Mouse (Mus musculus) limb, embryonic 10.5 days (tissue): Measurements from ENCODE around the gene Vmn1r233. TPM values are rescaled to one million over a fixed set of nuclear protein-coding genes. Genes with fewer than 3 reads are reported as not detected.

Experiments
- DNase-seq: peaks from one replicate; pipeline ENCODE4 v3.0.0-alpha.2; 2017; ENCODE audit warnings: low spot score
- H3K27ac ChIP-seq: fragments of 300-500 bp; sonication (generic); 2 replicates; pipeline ENCODE4 v1.5.1; 2016; ENCODE audit warnings: mild to moderate bottlenecking
- H3K27me3 ChIP-seq: fragments of 300-500 bp; sonication (generic); 2 replicates; pipeline ENCODE4 v1.6.1; 2016; ENCODE audit warnings: low read depth, mild to moderate bottlenecking; ENCODE audit not compliant: poor library complexity, severe bottlenecking
- H3K36me3 ChIP-seq: fragments of 300-500 bp; sonication (generic); 2 replicates; pipeline ENCODE4 v1.6.1; 2016; ENCODE audit warnings: mild to moderate bottlenecking, moderate library complexity
- H3K4me1 ChIP-seq: fragments of 300-500 bp; sonication (generic); 2 replicates; pipeline ENCODE4 v1.6.1; 2016
- H3K4me3 ChIP-seq: fragments of 300-500 bp; sonication (generic); 2 replicates; pipeline ENCODE4 v1.5.1; 2016; ENCODE audit warnings: mild to moderate bottlenecking, moderate library complexity
- H3K9me3 ChIP-seq: fragments of 300-500 bp; sonication (generic); replicated peaks from 2 replicates; pipeline ENCODE4 v1.6.1; 2016; ENCODE audit warnings: mild to moderate bottlenecking
- WGBS: fragments of 180-500 bp; shearing (Covaris S2); methylation state at CpG from one replicate; pipeline ENCODE4 v1.1.7; 2016; 5-methylcytosine and 5-hydroxymethylcytosine counted together
- polyA plus RNA-seq: library from polyadenylated mRNA; unstranded; fragments of >200 nt; fragmentation: Nextera tagmentation; extraction: Ambion mirVana; gene quantifications from 2 replicates; pipeline ENCODE4 v1.2.1, GENCODE M21; 2016

Gene Vmn1r233
- polyA plus RNA-seq: not detected in 2 replicates

GRCm38 (mm10) chr17:20996364-20996763 lies at the start of gene Vmn1r233:
Vmn1r233 (minus strand) TSS chr17:20996464.
- H3K36me3 ChIP-seq: no peaks in the 10 kb centered on the region
- no peak for DNase-seq
- no peak within 1 kb of the TSS for H3K4me3 ChIP-seq
- no peak within 1 kb of the TSS for H3K27ac ChIP-seq
- H3K9me3 ChIP-seq: no peaks in the 10 kb centered on the region
- H3K27me3 ChIP-seq: no peaks in the 10 kb centered on the region
- no peaks in the 10 kb centered on the region for H3K4me1 ChIP-seq

DNA sequence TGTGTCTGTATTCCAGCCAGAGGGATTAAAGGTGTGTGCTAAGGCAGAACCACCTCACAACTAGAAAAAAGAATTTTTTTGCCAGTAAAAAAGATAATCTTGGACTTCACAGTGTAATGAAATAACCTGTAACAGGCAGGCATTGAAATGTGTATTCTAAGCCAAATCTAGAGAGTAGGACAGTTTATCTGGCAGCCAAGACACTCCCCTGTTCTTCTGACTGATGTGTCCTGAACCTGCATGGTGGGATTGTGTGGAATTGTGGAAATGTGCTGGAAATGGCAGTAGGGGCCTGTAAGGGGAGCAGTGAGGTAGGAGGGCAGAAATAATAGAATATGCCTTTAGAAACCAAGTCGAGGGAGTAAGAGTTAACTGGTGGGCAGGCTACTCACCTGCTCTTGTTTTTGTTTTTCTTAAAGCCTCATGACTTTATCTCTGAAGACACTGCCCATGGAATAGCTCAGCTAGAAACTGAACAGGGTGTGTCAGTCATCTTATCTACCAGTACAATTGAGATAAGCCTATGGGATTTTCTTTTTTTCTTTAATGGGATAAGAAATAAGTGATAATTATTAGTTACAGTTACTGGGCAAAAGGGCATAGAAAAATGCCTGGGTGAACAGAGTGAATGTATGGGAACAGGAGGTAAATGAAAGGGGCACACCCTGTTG lies 22.3 kb upstream of the Vmn1r233 start:
- no peaks in the 10 kb centered on the region for H3K27me3 ChIP-seq
- no peaks in the 10 kb centered on the region for H3K4me1 ChIP-seq
- 86% methylated on average over 1 of the region's 1 CpGs for WGBS
- H3K36me3 ChIP-seq: peaks cover 97% of the 10 kb centered on the region
- H3K9me3 ChIP-seq: no peaks in the 10 kb centered on the region
- H3K27ac ChIP-seq: no peak overlapping the region
- DNase-seq: no peak
- no peak overlapping the region for H3K4me3 ChIP-seq

GRCm38 (mm10) chr17:21009726-21010125 lies 13.5 kb upstream of the Vmn1r233 start:
- peak overlapping the region; percentile 83 for H3K4me3 ChIP-seq
- peaks cover 34% of the 10 kb centered on the region for H3K36me3 ChIP-seq
- H3K9me3 ChIP-seq: no peaks in the 10 kb centered on the region
- peak overlapping the region; percentile 92 for H3K27ac ChIP-seq
- no peak for DNase-seq
- WGBS: 23% methylated on average over 1 of the region's 1 CpGs
- no peaks in the 10 kb centered on the region for H3K27me3 ChIP-seq
- H3K4me1 ChIP-seq: peaks cover 11% of the 10 kb centered on the region

GRCm38 (mm10) chr17:21008382-21009331 lies 12.4 kb upstream of the Vmn1r233 start, which contains the start of gene Zfp160:
Zfp160 (plus strand) TSS chr17:21008903.
- DNase-seq: peak; percentile 82
- Histone ChIP-seq H3K27ac (peak within 1 kb of the TSS; percentile 92), H3K27me3 (no peaks in the 10 kb centered on the region), H3K36me3 (peaks cover 26% of the 10 kb centered on the region), H3K4me3 (peak within 1 kb of the TSS; percentile 83), H3K9me3 (no peaks in the 10 kb centered on the region), H3K4me1 (peaks cover 11% of the 10 kb centered on the region)
- 6% methylated on average over 36 of the region's 36 CpGs for WGBS

GRCm38 (mm10) chr17:20993716-20994115 lies 2.5 kb downstream of the Vmn1r233 start:
- 85% methylated on average over 2 of the region's 2 CpGs for WGBS
- no peaks in the 10 kb centered on the region for H3K9me3 ChIP-seq
- no peak overlapping the region for H3K27ac ChIP-seq
- no peaks in the 10 kb centered on the region for H3K4me1 ChIP-seq
- DNase-seq: no peak
- no peaks in the 10 kb centered on the region for H3K36me3 ChIP-seq
- no peaks in the 10 kb centered on the region for H3K27me3 ChIP-seq
- no peak overlapping the region for H3K4me3 ChIP-seq

- no peaks in the 10 kb centered on the region for H3K9me3 ChIP-seq
- H3K4me3 ChIP-seq: no peak overlapping the region
- H3K27ac ChIP-seq: no peak overlapping the region
- H3K27me3 ChIP-seq: no peaks in the 10 kb centered on the region
- peaks cover 83% of the 10 kb centered on the region for H3K36me3 ChIP-seq
- DNase-seq: no peak
- H3K4me1 ChIP-seq: no peaks in the 10 kb centered on the region
Observed at GRCm38 (mm10) chr17:20966681-20967080, 29.6 kb downstream of the Vmn1r233 start.

DNA sequence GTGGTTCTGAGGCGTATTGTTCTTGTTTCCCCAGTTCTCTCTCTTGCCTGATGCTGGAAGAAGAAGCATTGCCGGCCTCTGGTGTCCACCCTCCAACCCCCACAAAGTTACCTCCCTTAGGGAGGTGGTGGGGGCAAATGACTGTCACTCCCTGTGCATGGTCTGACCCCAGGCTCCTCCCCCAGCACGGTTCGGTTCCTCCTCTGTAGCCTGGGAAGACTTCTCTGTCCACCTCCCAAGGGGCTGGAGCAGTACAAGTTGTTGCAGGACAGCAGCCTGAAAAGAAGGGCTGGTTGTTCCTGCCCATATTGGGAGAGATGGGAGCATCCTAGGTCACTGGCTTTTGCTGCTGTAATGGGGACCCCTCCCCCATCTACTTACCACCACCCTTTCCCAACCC lies 30.8 kb downstream of the Vmn1r233 start:
- H3K9me3 ChIP-seq: no peaks in the 10 kb centered on the region
- WGBS: 96% methylated on average over 4 of the region's 4 CpGs
- no peaks in the 10 kb centered on the region for H3K27me3 ChIP-seq
- H3K4me1 ChIP-seq: no peaks in the 10 kb centered on the region
- no peak for DNase-seq
- H3K27ac ChIP-seq: no peak overlapping the region
- H3K4me3 ChIP-seq: no peak overlapping the region
- H3K36me3 ChIP-seq: peaks cover 96% of the 10 kb centered on the region

- H3K27ac ChIP-seq: no peak overlapping the region
- H3K27me3 ChIP-seq: no peaks in the 10 kb centered on the region
- 96% methylated on average over 5 of the region's 5 CpGs for WGBS
- no peak for DNase-seq
- no peak overlapping the region for H3K4me3 ChIP-seq
- peaks cover 100% of the 10 kb centered on the region for H3K36me3 ChIP-seq
- no peaks in the 10 kb centered on the region for H3K9me3 ChIP-seq
- no peaks in the 10 kb centered on the region for H3K4me1 ChIP-seq
Observed at GRCm38 (mm10) chr17:20960386-20960785, 35.9 kb downstream of the Vmn1r233 start.

- Histone ChIP-seq H3K27me3 (no peaks in the 10 kb centered on the region), H3K4me1 (peaks cover 12% of the 10 kb centered on the region), H3K9me3 (no peaks in the 10 kb centered on the region), H3K27ac (peak overlapping the region; percentile 95), H3K4me3 (peak overlapping the region; percentile 71), H3K36me3 (peaks cover 11% of the 10 kb centered on the region)
- DNase-seq: no peak
Observed at GRCm38 (mm10) chr17:20946636-20947035, 49.6 kb downstream of the Vmn1r233 start.

DNA sequence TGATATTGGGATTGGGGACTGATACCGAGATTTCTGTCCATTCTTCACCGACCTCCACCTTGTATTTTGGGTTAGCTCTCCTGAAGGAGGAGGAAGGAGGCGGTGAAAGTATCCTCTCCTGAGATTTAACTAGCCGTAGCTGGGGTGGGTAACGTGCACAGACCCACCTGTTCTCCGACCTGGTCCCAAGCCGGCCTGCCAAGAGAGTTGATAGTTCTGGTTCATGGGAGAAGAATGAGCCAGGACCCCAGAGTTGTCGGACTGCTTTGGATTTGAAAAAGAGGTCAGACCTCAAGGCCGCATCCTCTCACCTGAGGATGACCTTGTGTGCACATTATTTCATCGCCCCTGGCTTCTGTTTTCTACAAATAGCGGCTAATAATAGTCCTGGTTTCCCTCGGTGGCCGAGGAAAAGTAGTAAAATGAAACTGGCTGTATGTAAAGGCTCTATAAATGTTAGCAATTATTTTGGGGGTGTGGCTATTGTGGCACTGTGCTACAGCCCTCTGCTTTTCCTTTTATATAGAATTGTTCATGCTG lies 50.2 kb downstream of the Vmn1r233 start:
- Histone ChIP-seq H3K27ac (peak overlapping the region; percentile 95), H3K36me3 (peaks cover 6% of the 10 kb centered on the region), H3K4me1 (peaks cover 12% of the 10 kb centered on the region), H3K27me3 (no peaks in the 10 kb centered on the region), H3K4me3 (peak overlapping the region; percentile 71), H3K9me3 (no peaks in the 10 kb centered on the region)
- peak; percentile 41 for DNase-seq
- WGBS: 3% methylated on average over 13 of the region's 13 CpGs

DNA sequence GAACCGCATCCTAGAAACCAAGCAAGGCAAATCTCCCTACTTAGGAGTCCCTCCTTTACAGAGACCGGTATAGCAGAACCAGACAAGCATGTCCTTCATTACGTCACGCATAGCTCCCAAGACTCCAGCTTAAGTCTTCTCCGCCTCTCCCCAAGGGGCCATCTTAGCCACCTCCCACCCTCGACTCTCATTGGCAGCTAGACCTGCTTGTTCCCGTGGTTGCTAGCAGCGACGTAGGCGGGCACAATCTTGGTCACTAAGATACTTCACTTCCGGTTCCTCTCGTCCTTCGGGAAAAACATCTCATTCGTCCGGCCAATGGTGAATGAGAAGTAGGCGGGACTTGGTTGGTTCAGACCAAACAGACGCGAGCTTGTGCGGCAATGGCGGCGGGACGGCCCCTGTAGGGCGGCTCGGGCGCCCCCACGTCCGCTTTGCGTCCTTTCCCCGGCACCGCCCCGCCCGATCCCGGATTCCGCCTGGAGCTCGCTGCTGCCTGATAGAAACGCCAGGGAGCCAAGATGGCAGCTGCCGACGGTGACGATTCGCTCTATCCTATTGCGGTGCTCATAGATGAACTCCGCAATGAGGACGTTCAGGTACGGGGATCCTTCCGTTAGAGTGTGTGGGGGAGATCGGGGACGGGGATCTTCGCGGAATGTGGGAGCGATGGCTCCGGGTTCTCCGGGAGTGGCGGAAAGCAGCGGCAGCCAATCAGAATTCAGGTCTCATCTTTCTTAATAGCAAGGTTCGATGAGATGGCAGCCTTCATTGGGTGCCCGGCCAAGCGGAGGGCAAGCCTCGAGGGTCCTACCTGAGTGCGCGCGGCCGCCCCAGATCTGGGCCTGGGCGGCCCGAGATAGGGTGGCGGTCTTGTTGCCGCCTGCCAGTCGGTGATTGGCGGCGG lies 51.0 kb downstream of the Vmn1r233 start, which contains the start of gene Ppp2r1a:
Gene Ppp2r1a (plus strand): TSS at position 327 of the 907 bp plus-strand sequence.
- peaks cover 12% of the 10 kb centered on the region for H3K4me1 ChIP-seq
- no peaks in the 10 kb centered on the region for H3K9me3 ChIP-seq
- no peaks in the 10 kb centered on the region for H3K27me3 ChIP-seq
- DNase-seq: peak; percentile 94
- under 1% methylated on average over 69 of the region's 69 CpGs for WGBS
- H3K36me3 ChIP-seq: no peaks in the 10 kb centered on the region
- peak within 1 kb of the TSS; percentile 95 for H3K27ac ChIP-seq
- peak within 1 kb of the TSS; percentile 71 for H3K4me3 ChIP-seq

DNA sequence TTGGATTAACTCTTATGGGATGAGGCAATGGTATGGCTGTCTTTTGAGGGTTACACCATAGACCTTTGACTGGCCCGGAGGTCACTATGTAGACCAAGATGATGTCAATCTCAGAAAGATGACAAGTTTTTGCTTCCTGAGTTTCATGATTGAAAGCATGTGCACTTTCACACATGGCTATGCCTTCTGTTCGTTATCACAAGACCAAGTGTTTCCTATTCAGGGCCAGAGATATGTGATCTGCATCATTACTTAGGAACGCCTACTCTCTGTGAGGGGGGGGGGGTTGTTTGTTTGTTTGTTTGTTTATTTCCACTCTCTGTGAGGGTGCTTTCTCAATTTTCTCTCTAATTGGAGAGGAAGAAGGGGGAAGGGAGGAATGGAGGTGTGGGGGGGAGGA lies 52.0 kb downstream of the Vmn1r233 start:
- no peak for DNase-seq
- 65% methylated on average over 3 of the region's 3 CpGs for WGBS
- H3K27ac ChIP-seq: peak overlapping the region; percentile 95
- peaks cover 12% of the 10 kb centered on the region for H3K4me1 ChIP-seq
- H3K9me3 ChIP-seq: no peaks in the 10 kb centered on the region
- peak overlapping the region; percentile 71 for H3K4me3 ChIP-seq
- H3K27me3 ChIP-seq: no peaks in the 10 kb centered on the region
- H3K36me3 ChIP-seq: no peaks in the 10 kb centered on the region
